ENCODE assay signal across 8 mouse cellular contexts in the genomic region with DNA sequence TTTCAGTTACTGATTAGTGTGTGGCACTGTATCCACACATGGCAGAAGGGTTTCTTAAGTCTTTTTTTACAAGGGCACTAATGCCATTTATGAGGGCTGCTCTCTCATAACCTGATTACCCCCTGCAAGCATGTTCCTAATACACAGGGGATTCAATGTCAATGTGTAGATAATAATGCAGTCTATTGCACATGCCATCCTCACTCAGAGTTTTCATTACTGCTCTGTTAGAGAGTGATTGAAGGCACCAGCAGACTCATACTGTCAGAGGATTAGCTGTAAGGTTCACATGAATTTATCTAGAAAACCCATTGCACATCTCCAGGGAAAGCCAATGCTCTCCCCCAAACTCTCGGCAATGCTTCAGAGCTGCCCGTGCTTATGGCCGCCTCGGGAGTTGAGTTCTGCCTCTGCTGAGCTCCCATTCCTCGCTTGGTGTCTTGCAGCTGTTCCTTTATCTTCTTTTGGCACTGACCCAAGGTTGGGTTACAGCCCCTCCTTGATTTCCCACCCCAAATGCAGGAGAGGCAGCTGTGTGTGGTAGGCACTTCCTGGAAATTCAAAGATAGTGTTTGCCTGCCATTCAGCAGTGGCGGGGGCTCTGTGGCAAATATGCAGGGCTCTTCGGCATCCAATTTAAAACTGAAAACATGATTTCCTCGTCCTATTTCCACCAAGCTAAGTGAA. TPM values are rescaled to one million over a fixed set of nuclear protein-coding genes. Genes with fewer than 3 reads are reported as not detected.
DNase-seq lines count a peak whose midpoint lies in the region; ATAC-seq lines count a peak whose summit lies in the region.

No protein-coding gene starts in this region.

- intact Hi-C loops in heart, postnatal 36 days (cut with DNase I): no loop called here

- peak overlapping the region; percentile 53 for H3K4me2 ChIP-seq in heart, embryonic 13.5 days
- H3K4me2 ChIP-seq in forebrain, embryonic 16.5 days (ENCODE audit: low read length): peak overlapping the region; percentile 17; the same call in 1 of the 2 replicates
- peak overlapping the region; percentile 43 for H3K4me2 ChIP-seq in liver, embryonic 13.5 days

- peak overlapping the region; percentile 0; the same call in 1 of the 2 replicates for H3K9ac ChIP-seq in heart, embryonic 13.5 days
- H3K9ac ChIP-seq in forebrain, embryonic 16.5 days (replicated peaks; ENCODE audit: low read depth, low read length): no peak overlapping the region
- H3K9ac ChIP-seq in liver, embryonic 13.5 days: no peak overlapping the region

- no peak overlapping the region; the same call in 1 of the 2 replicates for H3K27ac ChIP-seq in heart, embryonic 13.5 days (replicated peaks)
- peak overlapping the region; percentile 63 for H3K27ac ChIP-seq in forebrain, embryonic 16.5 days (ENCODE audit: low read length)
- no peak overlapping the region for H3K27ac ChIP-seq in liver, embryonic 13.5 days

- no peak for DNase-seq in heart, postnatal 36 days
- DNase-seq in ES-CJ7 (ENCODE audit: low read depth, low spot score): peak; percentile 67
- DNase-seq in liver, embryonic 13.5 days: no peak
- DNase-seq in adrenal gland, postnatal 25 days: no peak
- DNase-seq in cerebellum, postnatal 4 days (ENCODE audit: low spot score in 2 of 2): no peak
- DNase-seq in cerebellum, adult 18-20 months: no peak

- no peak for ATAC-seq in heart, embryonic 13.5 days (ENCODE audit: extremely low read depth, insufficient number of reproducible peaks, low FRiP score, low TSS enrichment)
- ATAC-seq in forebrain, embryonic 16.5 days: peak; percentile 93
- ATAC-seq in liver, embryonic 13.5 days (ENCODE audit: low read depth): peak; percentile 29; the same call in 1 of the 2 replicates

- no peaks in the 10 kb centered on the region for H3K27me3 ChIP-seq in heart, embryonic 13.5 days (replicated peaks)
- no peaks in the 10 kb centered on the region for H3K27me3 ChIP-seq in forebrain, embryonic 16.5 days (replicated peaks; ENCODE audit: control insufficient read depth, insufficient read depth, low read length)
- no peaks in the 10 kb centered on the region for H3K27me3 ChIP-seq in liver, embryonic 13.5 days

- peak overlapping the region; percentile 13; the same call in 1 of the 2 replicates for H3K4me3 ChIP-seq in heart, embryonic 13.5 days
- no peak overlapping the region for H3K4me3 ChIP-seq in forebrain, embryonic 16.5 days (replicated peaks; ENCODE audit: low read length)
- H3K4me3 ChIP-seq in liver, embryonic 13.5 days (replicated peaks): 0 out of 2 replicates have a peak overlapping the region, but pooled peaks have one; percentile 8

- peaks cover 15% of the 10 kb centered on the region for H3K4me1 ChIP-seq in heart, embryonic 13.5 days
- H3K4me1 ChIP-seq in forebrain, embryonic 16.5 days (replicated peaks; ENCODE audit: control insufficient read depth, insufficient read depth, low read length): peaks cover 9% of the 10 kb centered on the region
- peaks cover 9% of the 10 kb centered on the region for H3K4me1 ChIP-seq in liver, embryonic 13.5 days (replicated peaks)

- H3K9me3 ChIP-seq in heart, embryonic 13.5 days: no peaks in the 10 kb centered on the region
- H3K9me3 ChIP-seq in forebrain, embryonic 16.5 days (ENCODE audit: control insufficient read depth, low read length): no peaks in the 10 kb centered on the region
- no peaks in the 10 kb centered on the region for H3K9me3 ChIP-seq in liver, embryonic 13.5 days (replicated peaks)

- WGBS in heart, embryonic 13.5 days: 30% methylated on average over 8 of the region's 8 CpGs
- 27% methylated on average over 8 of the region's 8 CpGs for WGBS in forebrain, embryonic 16.5 days
- 11% methylated on average over 8 of the region's 8 CpGs for WGBS in liver, embryonic 13.5 days (ENCODE audit: insufficient replicate concordance)

- no peaks in the 10 kb centered on the region for H3K36me3 ChIP-seq in heart, embryonic 13.5 days
- no peaks in the 10 kb centered on the region for H3K36me3 ChIP-seq in forebrain, embryonic 16.5 days (ENCODE audit: control insufficient read depth, insufficient read depth)
- H3K36me3 ChIP-seq in liver, embryonic 13.5 days: no peaks in the 10 kb centered on the region

RNA-seq across cellular contexts. Expression of a gene that starts 13.5 kb away (rescaled TPM):
- polyA plus RNA-seq in heart, embryonic 13.5 days (2015; fragmentation: Nextera tagmentation; extraction: Ambion mirVana): 15.1 and 18.4 TPM in 2 replicates
- total RNA-seq in heart, postnatal 36 days (2021): 10 to 100 TPM; 25.4 to 35.8 TPM
- 32.9 and 37.6 TPM in 2 replicates for polyA plus RNA-seq in forebrain, embryonic 16.5 days (2015; fragmentation: Nextera tagmentation; extraction: Ambion mirVana)
- 0.95 and 1.5 TPM in 2 replicates for polyA plus RNA-seq in liver, embryonic 13.5 days (2015; fragmentation: Nextera tagmentation; extraction: Ambion mirVana)
- total RNA-seq in adrenal gland, postnatal 25 days (2021): 14.5 and 16.9 TPM in 2 replicates

RNA-seq across cellular contexts. Expression of a gene that starts 32.5 kb away (rescaled TPM):
- 27.0 and 29.5 TPM in 2 replicates for polyA plus RNA-seq in heart, embryonic 13.5 days (2015; fragmentation: Nextera tagmentation; extraction: Ambion mirVana)
- total RNA-seq in heart, postnatal 36 days (2021): 1 to 10 TPM; 7.3 to 8.4 TPM
- 4.7 and 6.3 TPM in 2 replicates for polyA plus RNA-seq in forebrain, embryonic 16.5 days (2015; fragmentation: Nextera tagmentation; extraction: Ambion mirVana)
- 6.6 and 7.0 TPM in 2 replicates for polyA plus RNA-seq in liver, embryonic 13.5 days (2015; fragmentation: Nextera tagmentation; extraction: Ambion mirVana)
- total RNA-seq in adrenal gland, postnatal 25 days (2021): 45.7 and 60.0 TPM in 2 replicates
